Mouse (Mus musculus) CH12.LX (cell line): Measurements from ENCODE around the gene Fam78b. TPM values are rescaled to one million over a fixed set of nuclear protein-coding genes. Genes with fewer than 3 reads are reported as not detected.

ENCODE experiments used
- DNase-seq: peaks from one replicate; pipeline ENCODE4 v3.0.0-alpha.2; 2013; ENCODE audit errors: extremely low read depth
- H3K27ac ChIP-seq: 2 replicates; pipeline ENCODE4 v1.5.1; 2012; ENCODE audit warnings: low read depth, mild to moderate bottlenecking, control low read depth, moderate library complexity; ENCODE audit not compliant: insufficient read depth
- H3K27me3 ChIP-seq: replicated peaks from 2 replicates; pipeline ENCODE3; 2012; ENCODE audit warnings: inconsistent platforms
- H3K36me3 ChIP-seq, 2 experiments: replicated peaks in 1 of 2; 2 replicates each; pipeline versions ENCODE3 to v1.6.1; 2012; ENCODE audit warnings: inconsistent platforms in 1 of 2, low read length in 1 of 2, mild to moderate bottlenecking in 1 of 2, mixed read lengths in 1 of 2, moderate library complexity in 1 of 2; ENCODE audit not compliant: control insufficient read depth in 1 of 2, insufficient read depth in 1 of 2
- H3K4me1 ChIP-seq, 2 experiments: 2 replicates each; pipeline ENCODE4 v1.6.1; 2012; ENCODE audit warnings: inconsistent platforms in 1 of 2, moderate library complexity in 1 of 2; ENCODE audit not compliant: insufficient read depth in 2 of 2, control insufficient read depth in 1 of 2
- H3K4me2 ChIP-seq: 2 replicates; pipeline ENCODE4 v1.6.1; 2012; ENCODE audit warnings: low read depth, mild to moderate bottlenecking, control low read depth; ENCODE audit not compliant: poor library complexity, insufficient read depth, severe bottlenecking
- H3K4me3 ChIP-seq, 3 experiments: fragments of 150-350 bp in 1 of 3; sonication (generic) in 1 of 3; replicated peaks in 1 of 3; 2 replicates each; pipeline versions ENCODE3 to v1.5.1; 2011 to 2012; ENCODE audit warnings: low read depth in 2 of 3, low read length in 2 of 3, mild to moderate bottlenecking in 2 of 3, moderate library complexity in 2 of 3, control low read depth in 1 of 3, improper control_type of control experiment in 1 of 3, inconsistent platforms in 1 of 3, mixed read lengths in 1 of 3; ENCODE audit not compliant: poor library complexity in 1 of 3
- H3K79me2 ChIP-seq: replicated peaks from 2 replicates; pipeline ENCODE4 v1.6.1; 2012; ENCODE audit warnings: mild to moderate bottlenecking, moderate library complexity; ENCODE audit not compliant: control insufficient read depth, poor library complexity, insufficient read depth, severe bottlenecking; ENCODE audit errors: extremely low read depth
- H3K9ac ChIP-seq: 2 replicates; pipeline ENCODE4 v1.6.1; 2012; ENCODE audit warnings: low read depth, mild to moderate bottlenecking, control low read depth, moderate library complexity; ENCODE audit not compliant: insufficient read depth
- H3K9me3 ChIP-seq: replicated peaks from 2 replicates; pipeline ENCODE3; 2012; ENCODE audit warnings: low read length, inconsistent platforms, mixed read lengths
- CHD2 ChIP-seq: IDR thresholded peaks from 2 replicates; pipeline ENCODE4 v1.6.1; 2011; ENCODE audit warnings: low read length, improper control_type of control experiment
- CTCF ChIP-seq, 2 experiments: IDR thresholded peaks in 1 of 2; conservative IDR thresholded peaks in 1 of 2; 2 replicates each; pipeline ENCODE4 v1.5.1; 2011 to 2012; ENCODE audit warnings: low read depth in 2 of 2, low read length in 2 of 2, improper control_type of control experiment in 1 of 2, inconsistent platforms in 1 of 2, mild to moderate bottlenecking in 1 of 2, moderate library complexity in 1 of 2
- E2F4 ChIP-seq: IDR thresholded peaks from 2 replicates; pipeline ENCODE4 v1.6.1; 2011; ENCODE audit warnings: low read depth, low read length, improper control_type of control experiment; ENCODE audit not compliant: insufficient replicate concordance
- ELF1 ChIP-seq: IDR thresholded peaks from 2 replicates; pipeline ENCODE4 v1.6.1; 2014; ENCODE audit warnings: low read depth, mild to moderate bottlenecking, inconsistent platforms, low read length, improper control_type of control experiment
- GABPA ChIP-seq: IDR thresholded peaks from 2 replicates; pipeline ENCODE4 v1.6.1; 2012; ENCODE audit warnings: low read depth, low read length, improper control_type of control experiment, inconsistent platforms; ENCODE audit not compliant: insufficient replicate concordance
- HCFC1 ChIP-seq: IDR thresholded peaks from 2 replicates; pipeline ENCODE4 v1.6.1; 2012; ENCODE audit warnings: low read depth, mild to moderate bottlenecking, inconsistent platforms, low read length, improper control_type of control experiment
- IRF4 ChIP-seq: IDR thresholded peaks from 2 replicates; pipeline ENCODE4 v1.6.1; 2014; ENCODE audit warnings: low read depth, mild to moderate bottlenecking, inconsistent platforms, low read length, improper control_type of control experiment
- JUN ChIP-seq: IDR thresholded peaks from 2 replicates; pipeline ENCODE4 v1.6.1; 2011; ENCODE audit warnings: low read depth, mild to moderate bottlenecking, low read length, improper control_type of control experiment, moderate library complexity; ENCODE audit not compliant: insufficient read depth
- KAT2A ChIP-seq: IDR thresholded peaks from 2 replicates; pipeline ENCODE4 v1.6.1; 2012; ENCODE audit warnings: low read length, improper control_type of control experiment, inconsistent platforms; ENCODE audit not compliant: insufficient replicate concordance
- MAFK ChIP-seq: IDR thresholded peaks from 2 replicates; pipeline ENCODE4 v1.6.1; 2011; ENCODE audit warnings: low read length, improper control_type of control experiment; ENCODE audit not compliant: insufficient replicate concordance
- MAX ChIP-seq: IDR thresholded peaks from 2 replicates; pipeline ENCODE4 v1.6.1; 2011; ENCODE audit warnings: low read length, improper control_type of control experiment
- MEF2A ChIP-seq: IDR thresholded peaks from 2 replicates; pipeline ENCODE4 v1.6.1; 2014; ENCODE audit warnings: low read depth, mild to moderate bottlenecking, inconsistent platforms, low read length, improper control_type of control experiment, borderline replicate concordance
- MYC ChIP-seq: IDR thresholded peaks from 2 replicates; pipeline ENCODE4 v1.6.1; 2011; ENCODE audit warnings: low read depth, mild to moderate bottlenecking, improper control_type of control experiment, low read length
- NELFE ChIP-seq: IDR thresholded peaks from 2 replicates; pipeline ENCODE4 v1.6.1; 2011; ENCODE audit warnings: low read depth, low read length, improper control_type of control experiment
- NRF1 ChIP-seq: IDR thresholded peaks from 2 replicates; pipeline ENCODE4 v1.6.1; 2014; ENCODE audit warnings: low read depth, mild to moderate bottlenecking, inconsistent platforms, low read length, improper control_type of control experiment, moderate library complexity
- PAX5 ChIP-seq: IDR thresholded peaks from 2 replicates; pipeline ENCODE4 v1.6.1; 2012; ENCODE audit warnings: low read length, inconsistent platforms, mixed read lengths
- POLR2A ChIP-seq: IDR thresholded peaks from 2 replicates; pipeline ENCODE4 v1.6.1; 2011; ENCODE audit warnings: low read depth, mild to moderate bottlenecking, improper control_type of control experiment, low read length
- POLR2AphosphoS2 ChIP-seq: IDR thresholded peaks from 2 replicates; pipeline ENCODE4 v1.6.1; 2011; ENCODE audit warnings: low read depth, low read length, improper control_type of control experiment
- RCOR1 ChIP-seq: conservative IDR thresholded peaks from 2 replicates; pipeline ENCODE4 v1.6.1; 2012; ENCODE audit warnings: low read depth, mild to moderate bottlenecking, inconsistent platforms, low read length, improper control_type of control experiment
- SMC3 ChIP-seq: IDR thresholded peaks from 2 replicates; pipeline ENCODE4 v1.6.1; 2011; ENCODE audit warnings: low read depth, low read length, improper control_type of control experiment
- TBP ChIP-seq: conservative IDR thresholded peaks from 2 replicates; pipeline ENCODE4 v1.6.1; 2011; ENCODE audit warnings: low read depth, low read length, improper control_type of control experiment
- TCF12 ChIP-seq: IDR thresholded peaks from 2 replicates; pipeline ENCODE4 v1.6.1; 2014; ENCODE audit warnings: low read depth, mild to moderate bottlenecking, inconsistent platforms, low read length, improper control_type of control experiment
- UBTF ChIP-seq: IDR thresholded peaks from 2 replicates; pipeline ENCODE4 v1.6.1; 2012; ENCODE audit warnings: low read depth, mild to moderate bottlenecking, inconsistent platforms, low read length, improper control_type of control experiment, moderate library complexity
- USF1 ChIP-seq: IDR thresholded peaks from 2 replicates; pipeline ENCODE4 v1.6.1; 2014; ENCODE audit warnings: low read depth, mild to moderate bottlenecking, inconsistent platforms, low read length, improper control_type of control experiment
- ZC3H11A ChIP-seq: IDR thresholded peaks from 2 replicates; pipeline ENCODE4 v1.6.1; 2012; ENCODE audit warnings: low read depth, mild to moderate bottlenecking, inconsistent platforms, low read length, improper control_type of control experiment
- ZKSCAN1 ChIP-seq: IDR thresholded peaks from 2 replicates; pipeline ENCODE4 v1.6.1; 2012; ENCODE audit warnings: low read depth, inconsistent platforms, low read length, improper control_type of control experiment, borderline replicate concordance
- ZMIZ1 ChIP-seq: IDR thresholded peaks from 2 replicates; pipeline ENCODE4 v1.6.1; 2012; ENCODE audit warnings: low read depth, mild to moderate bottlenecking, inconsistent platforms, low read length, improper control_type of control experiment
- ZNF384 ChIP-seq: IDR thresholded peaks from 2 replicates; pipeline ENCODE4 v1.6.1; 2012; ENCODE audit warnings: low read depth, low read length, improper control_type of control experiment, inconsistent platforms
- dilution Hi-C: fragments of 300-500 bp; cut with MboI; formaldehyde crosslinking; loops from 2 replicates; pipeline ENCODE4 v1.14.3; 2020; ENCODE audit warnings: low sequenced_read_pairs; ENCODE audit not compliant: extremely low pct_unique_long_range_greater_than_20kb, extremely low pct_ligation_motif_present
- in situ Hi-C: fragments of 300-500 bp; cut with MboI; formaldehyde crosslinking; loops from 3 replicates; pipeline ENCODE4 v1.14.3; 2019; ENCODE audit warnings: low sequenced_read_pairs, low pct_ligation_motif_present, low pct_unique_long_range_greater_than_20kb, mixed read lengths
- polyA plus RNA-seq: library from polyadenylated mRNA; unstranded; fragments of >175 nt; gene quantifications from 2 replicates; pipeline ENCODE4 v1.2.1, GENCODE M21; 2012; ENCODE audit warnings: low read depth; ENCODE audit not compliant: insufficient read length
- total RNA-seq, 2 experiments: library from RNA; depleted of rRNA; stranded (reverse); fragments of 300-350 nt in 1 of 2; fragments of >200 nt in 1 of 2; gene quantifications; 2 replicates each; pipeline ENCODE4 v1.2.3; 2012 to 2014

The Fam78b gene
- total and polyA plus RNA-seq, 3 experiments = not detected

DNA sequence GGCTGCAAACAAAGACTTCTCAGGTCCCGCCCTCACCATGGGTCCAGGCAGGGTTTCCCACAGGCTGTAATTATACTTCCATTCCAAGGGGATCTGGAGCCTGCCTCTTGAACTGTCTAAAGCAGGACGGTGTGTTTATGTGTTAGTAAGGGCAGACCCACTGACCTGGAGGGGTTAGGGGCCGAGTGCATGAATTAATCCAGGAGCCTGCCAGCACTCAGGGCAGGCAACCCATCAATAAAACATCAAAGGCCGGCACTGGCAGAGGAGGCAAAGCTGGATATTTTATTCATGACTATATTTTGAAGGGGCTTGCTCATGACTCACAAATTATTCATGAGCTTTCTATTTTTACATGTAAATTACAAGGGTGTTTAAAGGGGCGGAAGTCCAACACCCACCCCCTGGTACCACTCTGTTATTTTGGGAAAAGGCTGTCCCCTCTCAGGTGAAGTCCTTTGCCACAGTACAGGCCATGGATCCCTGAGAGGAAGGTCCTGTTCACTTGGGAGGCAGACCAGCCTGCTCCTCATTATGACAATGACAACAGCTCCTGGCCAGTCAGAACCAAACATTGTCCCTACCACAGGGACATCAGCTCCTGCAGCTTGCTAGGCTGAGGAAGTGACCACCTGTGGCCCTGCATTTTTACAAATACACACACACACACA, 103.9 kb downstream of the Fam78b start:
- Histone ChIP-seq H3K27ac (no peak overlapping the region), H3K27me3 (peaks cover 71% of the 10 kb centered on the region), H3K4me2 (no peak overlapping the region), H3K4me1 (no peaks in the 10 kb centered on the region), H3K9me3 (peaks cover 5% of the 10 kb centered on the region), H3K4me3 (no peak overlapping the region), H3K9ac (no peak overlapping the region), H3K36me3 (no peaks in the 10 kb centered on the region), H3K79me2 (no peaks in the 10 kb centered on the region)
- no peak for DNase-seq
- dilution Hi-C loops (no loop called here), in situ Hi-C loops (no loop called here)
- TF ChIP-seq CTCF (conservative IDR thresholded peaks at IDR 0.05 in 1 of 2, IDR thresholded peaks at IDR 0.05 in 1 of 2; ENCODE audit: low read depth in 2 of 2, low read length in 2 of 2) = no peak
- TF ChIP-seq USF1 = no peak
- no peak for TF ChIP-seq SMC3
- TF ChIP-seq TCF12 = no peak
- TF ChIP-seq CHD2 = no peak
- TF ChIP-seq MAFK = no peak
- TF ChIP-seq IRF4 = no peak
- TF ChIP-seq POLR2A = no peak
- no peak for TF ChIP-seq NELFE
- no peak for TF ChIP-seq TBP
- no peak for TF ChIP-seq MEF2A
- no peak for TF ChIP-seq MYC
- no peak for TF ChIP-seq UBTF
- TF ChIP-seq GABPA = no peak
- no peak for TF ChIP-seq ZKSCAN1
- no peak for TF ChIP-seq RCOR1
- no peak for TF ChIP-seq POLR2AphosphoS2
- no peak for TF ChIP-seq ELF1

DNA sequence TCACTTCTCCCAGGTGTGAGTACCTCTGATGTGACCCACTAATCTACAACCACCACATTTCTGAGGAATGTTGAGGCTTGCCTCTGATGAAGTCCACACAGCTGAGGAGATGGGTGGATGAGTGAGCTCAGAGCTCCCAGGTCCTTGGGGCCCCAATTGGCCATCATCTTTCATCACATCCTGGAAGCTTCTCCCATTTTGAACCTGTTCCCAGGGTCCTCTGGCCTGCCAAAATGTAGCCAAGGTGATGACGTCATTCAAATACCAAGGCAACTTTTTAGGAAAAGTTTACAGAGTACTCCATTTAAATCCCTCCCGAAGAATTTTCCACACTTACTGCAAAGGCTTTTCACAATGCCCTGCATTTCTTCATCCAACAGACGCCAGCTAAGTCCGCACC, 104.7 kb downstream of the Fam78b start:
- in situ Hi-C loops (no loop called here), dilution Hi-C loops (no loop called here)
- Histone ChIP-seq H3K4me3 (no peak overlapping the region), H3K4me2 (no peak overlapping the region), H3K27ac (no peak overlapping the region), H3K9ac (no peak overlapping the region), H3K36me3 (no peaks in the 10 kb centered on the region), H3K4me1 (no peaks in the 10 kb centered on the region), H3K79me2 (no peaks in the 10 kb centered on the region), H3K9me3 (peaks cover 5% of the 10 kb centered on the region), H3K27me3 (peaks cover 72% of the 10 kb centered on the region)
- DNase-seq = no peak
- no peak for TF ChIP-seq TBP
- TF ChIP-seq JUN = no peak
- TF ChIP-seq ZNF384 = no peak
- no peak for TF ChIP-seq TCF12
- TF ChIP-seq POLR2A = no peak
- no peak for TF ChIP-seq GABPA
- TF ChIP-seq CTCF (conservative IDR thresholded peaks at IDR 0.05 in 1 of 2, IDR thresholded peaks at IDR 0.05 in 1 of 2; ENCODE audit: low read depth in 2 of 2, low read length in 2 of 2) = no peak
- no peak for TF ChIP-seq MAX
- TF ChIP-seq KAT2A = no peak
- TF ChIP-seq ZC3H11A = no peak
- no peak for TF ChIP-seq PAX5
- TF ChIP-seq MYC = no peak
- no peak for TF ChIP-seq ZMIZ1
- no peak for TF ChIP-seq NELFE
- TF ChIP-seq HCFC1 = no peak
- TF ChIP-seq NRF1 = no peak
- TF ChIP-seq ZKSCAN1 = no peak
- TF ChIP-seq SMC3 = no peak
- no peak for TF ChIP-seq E2F4
- no peak for TF ChIP-seq CHD2
